Mouse (Mus musculus) intestine, postnatal 0 days (tissue): ENCODE results near the gene Ext2. TPM values are rescaled to one million over a fixed set of nuclear protein-coding genes. Genes with fewer than 3 reads are reported as not detected.

Experiments used
- ATAC-seq: fragments of 200-750 bp; cut with Nextera tagmentation; 2 replicates; pipeline ENCODE4 v1.8.0; 2017; ENCODE audit warnings: mild to moderate bottlenecking, moderate TSS enrichment, moderate library complexity
- H3K27ac ChIP-seq: fragments of 300-500 bp; sonication (generic); 2 replicates; pipeline ENCODE4 v1.5.1; 2014; ENCODE audit warnings: mild to moderate bottlenecking, low read depth, low read length, moderate library complexity
- H3K27me3 ChIP-seq: fragments of 300-500 bp; sonication (generic); replicated peaks from 2 replicates; pipeline ENCODE4 v1.6.1; 2014; ENCODE audit warnings: low read length, mixed read lengths; ENCODE audit not compliant: control insufficient read depth, insufficient read depth
- H3K36me3 ChIP-seq: fragments of 300-500 bp; sonication (generic); 2 replicates; pipeline ENCODE4 v1.6.1; 2014; ENCODE audit warnings: mild to moderate bottlenecking, moderate library complexity; ENCODE audit not compliant: control insufficient read depth, insufficient read depth
- H3K4me1 ChIP-seq: fragments of 300-500 bp; sonication (generic); replicated peaks from 2 replicates; pipeline ENCODE4 v1.6.1; 2014; ENCODE audit warnings: antibody characterized with exemption, low read length, mixed read lengths; ENCODE audit not compliant: control insufficient read depth, insufficient read depth
- H3K4me2 ChIP-seq: fragments of 300-500 bp; sonication (generic); replicated peaks from 2 replicates; pipeline ENCODE4 v1.6.1; 2014; ENCODE audit warnings: low read depth, mild to moderate bottlenecking, moderate library complexity
- H3K4me3 ChIP-seq: fragments of 300-500 bp; sonication (generic); 2 replicates; pipeline ENCODE4 v1.5.1; 2014; ENCODE audit warnings: low read depth, low read length
- H3K9ac ChIP-seq: fragments of 300-500 bp; sonication (generic); 2 replicates; pipeline ENCODE4 v1.6.1; 2014; ENCODE audit warnings: mild to moderate bottlenecking, low read depth, low read length
- H3K9me3 ChIP-seq: fragments of 300-500 bp; sonication (generic); 2 replicates; pipeline ENCODE4 v1.6.1; 2016; ENCODE audit warnings: mixed run types; ENCODE audit not compliant: control insufficient read depth
- CTCF ChIP-seq: sonication (generic); IDR thresholded peaks from 2 replicates; pipeline ENCODE4 v1.5.1; 2016; ENCODE audit warnings: low read depth, mild to moderate bottlenecking, control low read depth, antibody characterized with exemption, moderate library complexity
- whole genome bisulfite sequencing: fragments of 180-500 bp; shearing (Covaris S2); extraction: QIAGEN DNeasy Blood & Tissue Kit; methylation state at CpG from one replicate; pipeline ENCODE4 v1.1.7; 2014; 5-methylcytosine and 5-hydroxymethylcytosine counted together
- polyA plus RNA-seq: library from polyadenylated mRNA; unstranded; fragments of >200 nt; fragmentation: Nextera tagmentation; extraction: Ambion mirVana; gene quantifications from 2 replicates; pipeline ENCODE4 v1.2.1, GENCODE M21; 2015

Gene Ext2
- polyA plus RNA-seq, 1 experiment from 2014 or later = 40.8 TPM

- no peaks in the 10 kb centered on the region for H3K36me3 ChIP-seq
- ATAC-seq = no peak
- no peak for TF ChIP-seq CTCF
- WGBS = 98% methylated on average over 4 of the region's 4 CpGs
- no peak overlapping the region for H3K27ac ChIP-seq
- no peaks in the 10 kb centered on the region for H3K9me3 ChIP-seq
- no peak overlapping the region for H3K4me3 ChIP-seq
- no peak overlapping the region for H3K4me2 ChIP-seq
- H3K4me1 ChIP-seq = no peaks in the 10 kb centered on the region
- no peak overlapping the region for H3K9ac ChIP-seq
- peaks cover 29% of the 10 kb centered on the region; the same call in 1 of the 2 replicates for H3K27me3 ChIP-seq
Observed at GRCm38 (mm10) chr2:93634609-93635008, 187.8 kb downstream of the Ext2 start.

GRCm38 (mm10) chr2:93624665-93625408 lies 197.5 kb downstream of the Ext2 start:
- Histone ChIP-seq H3K9ac (no peak overlapping the region), H3K27me3 (0 out of 2 replicates have a peak, but pooled peaks cover 4% of the 10 kb centered on the region), H3K9me3 (no peaks in the 10 kb centered on the region), H3K4me3 (no peak overlapping the region), H3K27ac (no peak overlapping the region), H3K36me3 (no peaks in the 10 kb centered on the region), H3K4me2 (no peak overlapping the region), H3K4me1 (no peaks in the 10 kb centered on the region)
- peak; percentile 51; the same call in 1 of the 2 replicates for ATAC-seq
- TF ChIP-seq CTCF = no peak
- whole genome bisulfite sequencing = 21% methylated on average over 13 of the region's 13 CpGs

- Histone ChIP-seq H3K27me3 (peaks cover 14% of the 10 kb centered on the region; the same call in 1 of the 2 replicates), H3K36me3 (no peaks in the 10 kb centered on the region), H3K9me3 (no peaks in the 10 kb centered on the region), H3K4me1 (no peaks in the 10 kb centered on the region), H3K4me2 (no peak overlapping the region), H3K27ac (no peak overlapping the region), H3K9ac (no peak overlapping the region), H3K4me3 (no peak overlapping the region)
- no peak for TF ChIP-seq CTCF
- no peak for ATAC-seq
- WGBS = 42% methylated on average over 5 of the region's 5 CpGs
Observed at GRCm38 (mm10) chr2:93619208-93619849, 203.0 kb downstream of the Ext2 start.

- H3K4me3 ChIP-seq = no peak overlapping the region
- no peaks in the 10 kb centered on the region for H3K36me3 ChIP-seq
- no peak overlapping the region for H3K4me2 ChIP-seq
- no peaks in the 10 kb centered on the region for H3K4me1 ChIP-seq
- peaks cover 14% of the 10 kb centered on the region; the same call in 1 of the 2 replicates for H3K27me3 ChIP-seq
- no peak overlapping the region for H3K27ac ChIP-seq
- no peak for ATAC-seq
- 65% methylated on average over 19 of the region's 19 CpGs for WGBS
- H3K9me3 ChIP-seq = no peaks in the 10 kb centered on the region
- no peak for TF ChIP-seq CTCF
- H3K9ac ChIP-seq = no peak overlapping the region
Observed at GRCm38 (mm10) chr2:93618447-93619199, 203.7 kb downstream of the Ext2 start.

GRCm38 (mm10) chr2:93615845-93616689 lies 206.3 kb downstream of the Ext2 start:
- no peak overlapping the region for H3K4me2 ChIP-seq
- peaks cover 14% of the 10 kb centered on the region; the same call in 1 of the 2 replicates for H3K27me3 ChIP-seq
- H3K36me3 ChIP-seq = no peaks in the 10 kb centered on the region
- no peak overlapping the region for H3K4me3 ChIP-seq
- no peak for TF ChIP-seq CTCF
- ATAC-seq = no peak
- H3K9ac ChIP-seq = no peak overlapping the region
- no peaks in the 10 kb centered on the region for H3K4me1 ChIP-seq
- H3K27ac ChIP-seq = no peak overlapping the region
- no peaks in the 10 kb centered on the region for H3K9me3 ChIP-seq
- 49% methylated on average over 27 of the region's 27 CpGs for WGBS
